Mouse (Mus musculus): ENCODE data around the gene Gm13043.
"Not testable (repeated sequence)": the region's sequence is repeated elsewhere in the genome, so short reads cannot be mapped to it uniquely, and the experiment has no call there.

DNA sequence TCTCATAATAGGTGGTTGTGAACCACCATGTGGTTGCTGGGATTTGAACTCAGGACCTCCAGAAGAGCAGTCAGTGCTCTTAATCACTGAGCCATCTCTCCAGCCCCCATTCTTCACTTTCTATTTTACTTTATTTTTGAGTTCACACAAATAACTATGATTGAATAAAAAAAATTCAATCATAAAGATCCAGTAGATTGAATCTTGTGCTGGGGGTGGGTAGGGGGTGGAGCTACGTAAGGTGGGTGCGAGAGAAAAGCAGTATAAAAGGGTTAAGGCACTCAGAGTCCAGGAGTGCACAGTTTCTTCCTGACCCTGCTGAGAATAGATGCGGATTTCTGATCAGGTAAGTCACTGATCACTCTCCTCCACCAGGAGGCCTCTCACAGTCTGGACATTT, 24.5 kb downstream of the Gm13043 start, which contains the start of gene Gm13040:
- not testable (repeated sequence) for TF ChIP-seq POLR2A, CTCF (IDR thresholded peaks at IDR 0.05; ENCODE audit: extremely low read depth, insufficient read depth, low read length)
